Mouse (Mus musculus) kidney, embryonic 16.5 days (tissue): ENCODE results near the gene Nelfb. TPM values are rescaled to one million over a fixed set of nuclear protein-coding genes. Genes with fewer than 3 reads are reported as not detected.

Source experiments
- ATAC-seq: fragments of 200-750 bp; cut with Nextera tagmentation; 2 replicates; pipeline ENCODE4 v1.8.0; 2017; ENCODE audit warnings: moderate TSS enrichment; ENCODE audit not compliant: low FRiP score, low TSS enrichment
- H3K27ac ChIP-seq: fragments of 300-500 bp; sonication (generic); 2 replicates; pipeline ENCODE4 v1.5.1; 2014; ENCODE audit warnings: low read length
- H3K27me3 ChIP-seq: fragments of 300-500 bp; sonication (generic); 2 replicates; pipeline ENCODE4 v1.6.1; 2014; ENCODE audit warnings: low read length, control low read depth, mixed read lengths; ENCODE audit not compliant: insufficient read depth
- H3K36me3 ChIP-seq: fragments of 300-500 bp; sonication (generic); 2 replicates; pipeline ENCODE4 v1.6.1; 2014; ENCODE audit warnings: low read length, control low read depth, mixed read lengths; ENCODE audit not compliant: insufficient read depth
- H3K4me1 ChIP-seq: fragments of 300-500 bp; sonication (generic); 2 replicates; pipeline ENCODE4 v1.6.1; 2014; ENCODE audit warnings: low read length, control low read depth, mixed read lengths; ENCODE audit not compliant: insufficient read depth
- H3K4me2 ChIP-seq: fragments of 300-500 bp; sonication (generic); replicated peaks from 2 replicates; pipeline ENCODE4 v1.6.1; 2014; ENCODE audit warnings: low read depth, low read length
- H3K4me3 ChIP-seq: fragments of 300-500 bp; sonication (generic); 2 replicates; pipeline ENCODE4 v1.5.1; 2014; ENCODE audit warnings: mild to moderate bottlenecking, low read length
- H3K9ac ChIP-seq: fragments of 300-500 bp; sonication (generic); replicated peaks from 2 replicates; pipeline ENCODE4 v1.6.1; 2014; ENCODE audit warnings: low read length
- H3K9me3 ChIP-seq: fragments of 300-500 bp; sonication (generic); 2 replicates; pipeline ENCODE4 v1.6.1; 2016; ENCODE audit warnings: low read length, control low read depth
- WGBS: fragments of 180-500 bp; shearing (Covaris S2); extraction: QIAGEN DNeasy Blood & Tissue Kit; methylation state at CpG from one replicate; pipeline ENCODE4 v1.1.7; 2014; 5-methylcytosine and 5-hydroxymethylcytosine counted together
- polyA plus RNA-seq: library from polyadenylated mRNA; unstranded; fragments of >200 nt; fragmentation: Nextera tagmentation; extraction: Ambion mirVana; gene quantifications from 2 replicates; pipeline ENCODE4 v1.2.1, GENCODE M21; 2015

Gene Nelfb
- polyA plus RNA-seq, 1 experiment from 2014 or later, result 138 TPM

GRCm38 (mm10) chr2:25224766-25225752, 13.8 kb upstream of the Nelfb start:
- Histone ChIP-seq H3K4me2 (peak overlapping the region; percentile 53), H3K36me3 (peaks cover 14% of the 10 kb centered on the region), H3K27me3 (no peaks in the 10 kb centered on the region), H3K9ac (peak overlapping the region; percentile 79), H3K9me3 (no peaks in the 10 kb centered on the region), H3K4me3 (peak overlapping the region; percentile 85), H3K4me1 (peaks cover 28% of the 10 kb centered on the region), H3K27ac (peak overlapping the region; percentile 99)
- 2% methylated on average over 41 of the region's 41 CpGs for WGBS
- ATAC-seq, result peak; percentile 97

- Histone ChIP-seq H3K4me2 (peak within 1 kb of the TSS; percentile 78), H3K9ac (peak within 1 kb of the TSS; percentile 90), H3K4me1 (peaks cover 28% of the 10 kb centered on the region), H3K36me3 (peaks cover 14% of the 10 kb centered on the region), H3K27me3 (no peaks in the 10 kb centered on the region), H3K4me3 (peak within 1 kb of the TSS; percentile 85), H3K27ac (peak within 1 kb of the TSS; percentile 99), H3K9me3 (no peaks in the 10 kb centered on the region)
- ATAC-seq, result no peak
- under 1% methylated on average over 17 of the region's 17 CpGs for WGBS
Measured at GRCm38 (mm10) chr2:25224492-25224765, 13.1 kb upstream of the Nelfb start, which contains the start of gene Tubb4b. Gene Tubb4b, minus strand, starts transcription at chr2:25224702.

- WGBS, result under 1% methylated on average over 53 of the region's 53 CpGs
- no peaks in the 10 kb centered on the region for H3K27me3 ChIP-seq
- peak; percentile 37 for ATAC-seq
- peak overlapping the region; percentile 85 for H3K4me3 ChIP-seq
- H3K27ac ChIP-seq, result peak overlapping the region; percentile 97
- H3K4me2 ChIP-seq, result peak overlapping the region; percentile 78
- peak overlapping the region; percentile 90 for H3K9ac ChIP-seq
- peaks cover 14% of the 10 kb centered on the region for H3K36me3 ChIP-seq
- H3K9me3 ChIP-seq, result no peaks in the 10 kb centered on the region
- peaks cover 26% of the 10 kb centered on the region for H3K4me1 ChIP-seq
Measured at GRCm38 (mm10) chr2:25223681-25224491, 12.6 kb upstream of the Nelfb start.

DNA sequence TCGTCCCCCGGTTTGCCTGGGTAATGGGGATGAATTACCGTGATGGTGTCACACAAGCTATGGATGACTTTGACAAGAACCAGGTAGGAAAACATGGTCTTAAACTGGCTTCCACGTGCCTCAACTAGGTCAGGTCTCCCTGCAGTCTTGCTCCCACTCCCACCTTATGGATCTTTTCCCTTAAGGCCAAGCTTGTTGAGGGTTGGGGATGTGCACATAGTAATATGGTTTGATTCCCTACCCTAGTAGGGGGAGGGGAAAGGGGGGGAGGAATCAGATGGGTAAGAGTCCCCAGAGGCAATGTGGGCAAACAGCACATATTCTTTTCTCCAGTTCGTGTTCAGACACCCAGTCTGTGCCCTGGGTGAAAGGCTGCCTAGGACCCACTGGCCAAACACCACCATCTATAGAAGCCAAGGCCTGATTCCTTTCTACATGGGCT, 10.1 kb upstream of the Nelfb start:
- no peak overlapping the region for H3K4me2 ChIP-seq
- no peaks in the 10 kb centered on the region for H3K9me3 ChIP-seq
- no peak for ATAC-seq
- no peak overlapping the region for H3K27ac ChIP-seq
- no peak overlapping the region for H3K9ac ChIP-seq
- H3K4me1 ChIP-seq, result peaks cover 16% of the 10 kb centered on the region
- H3K4me3 ChIP-seq, result no peak overlapping the region
- WGBS, result 72% methylated on average over 5 of the region's 5 CpGs
- H3K27me3 ChIP-seq, result no peaks in the 10 kb centered on the region
- H3K36me3 ChIP-seq, result peaks cover 14% of the 10 kb centered on the region

GRCm38 (mm10) chr2:25218445-25218844, 7.2 kb upstream of the Nelfb start, which contains the start of gene Fam166a:
Gene Fam166a, plus strand, starts transcription at chr2:25218745.
- Histone ChIP-seq H3K36me3 (peaks cover 14% of the 10 kb centered on the region), H3K4me2 (no peak within 1 kb of the TSS), H3K9me3 (no peaks in the 10 kb centered on the region), H3K9ac (no peak within 1 kb of the TSS), H3K27ac (no peak within 1 kb of the TSS), H3K4me3 (no peak within 1 kb of the TSS), H3K4me1 (peaks cover 6% of the 10 kb centered on the region), H3K27me3 (no peaks in the 10 kb centered on the region)
- ATAC-seq, result no peak

- no peak overlapping the region for H3K4me2 ChIP-seq
- ATAC-seq, result no peak
- no peaks in the 10 kb centered on the region for H3K27me3 ChIP-seq
- no peaks in the 10 kb centered on the region for H3K9me3 ChIP-seq
- H3K36me3 ChIP-seq, result peaks cover 11% of the 10 kb centered on the region
- H3K4me3 ChIP-seq, result no peak overlapping the region
- no peak overlapping the region for H3K27ac ChIP-seq
- H3K4me1 ChIP-seq, result 0 out of 2 replicates have a peak, but pooled peaks cover 2% of the 10 kb centered on the region
- WGBS, result 58% methylated on average over 2 of the region's 2 CpGs
- H3K9ac ChIP-seq, result no peak overlapping the region
Measured at GRCm38 (mm10) chr2:25217666-25218065, 6.4 kb upstream of the Nelfb start.

DNA sequence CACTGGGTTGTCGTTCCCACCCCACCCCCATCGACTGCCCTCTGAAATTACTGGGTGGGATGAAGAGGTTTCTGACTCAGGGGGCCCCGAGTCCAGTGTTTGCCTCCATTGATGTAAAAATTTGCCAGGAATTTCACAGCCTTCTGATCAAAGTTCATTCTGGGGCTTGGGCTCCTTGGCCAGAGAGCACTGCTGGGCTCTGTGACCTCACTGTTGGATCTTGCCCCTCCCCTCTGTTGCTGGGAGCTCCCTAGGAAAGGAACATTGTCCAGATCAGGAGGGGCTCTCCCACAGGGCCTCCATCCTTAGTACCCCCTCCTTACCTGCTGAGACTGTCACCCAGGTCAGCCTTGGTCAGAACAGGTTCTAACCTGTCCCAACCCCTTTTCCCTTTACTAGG, 3.2 kb upstream of the Nelfb start, which contains the start of gene Stpg3:
TSS of gene Stpg3 (minus strand) at position 194 of the 400 bp plus-strand sequence.
- ATAC-seq, result peak; percentile 55; the same call in 1 of the 2 replicates
- Histone ChIP-seq H3K9ac (no peak within 1 kb of the TSS; the same call in 1 of the 2 replicates), H3K27me3 (no peaks in the 10 kb centered on the region), H3K9me3 (no peaks in the 10 kb centered on the region), H3K27ac (peak within 1 kb of the TSS; percentile 13; the same call in 1 of the 2 replicates), H3K4me3 (no peak within 1 kb of the TSS), H3K4me2 (no peak within 1 kb of the TSS), H3K4me1 (peaks cover 16% of the 10 kb centered on the region), H3K36me3 (no peaks in the 10 kb centered on the region)
- 50% methylated on average over 3 of the region's 3 CpGs for WGBS

GRCm38 (mm10) chr2:25213266-25213865, 2.1 kb upstream of the Nelfb start:
- Histone ChIP-seq H3K4me2 (no peak overlapping the region), H3K36me3 (peaks cover 6% of the 10 kb centered on the region; the same call in 1 of the 2 replicates), H3K4me3 (no peak overlapping the region), H3K27me3 (no peaks in the 10 kb centered on the region), H3K9ac (no peak overlapping the region), H3K9me3 (no peaks in the 10 kb centered on the region), H3K27ac (no peak overlapping the region), H3K4me1 (peaks cover 23% of the 10 kb centered on the region)
- WGBS, result 72% methylated on average over 23 of the region's 23 CpGs
- ATAC-seq, result no peak

DNA sequence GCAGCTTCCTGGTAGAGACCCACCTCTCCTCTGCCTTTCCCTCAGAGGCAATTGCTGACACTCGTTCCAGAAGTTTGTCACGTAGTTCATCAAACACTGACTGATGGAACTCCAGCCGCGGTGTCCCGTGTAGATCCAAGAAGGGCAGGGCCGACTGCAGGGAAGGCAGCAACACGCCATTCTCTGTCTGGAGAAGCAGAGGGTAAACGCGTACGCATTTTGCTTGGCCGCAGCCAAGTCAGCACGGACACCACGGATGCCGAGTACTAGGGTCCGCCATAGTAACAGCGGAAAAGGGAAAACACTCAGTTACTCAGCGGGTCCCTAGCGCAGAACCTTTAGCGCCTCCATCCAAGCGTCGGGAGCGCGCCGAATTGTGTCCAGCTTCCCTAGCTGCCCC, 603 bp downstream of the Nelfb start:
- ATAC-seq, result peak; percentile 32
- peak overlapping the region; percentile 92 for H3K4me2 ChIP-seq
- peak overlapping the region; percentile 90 for H3K27ac ChIP-seq
- peaks cover 20% of the 10 kb centered on the region; the same call in 1 of the 2 replicates for H3K36me3 ChIP-seq
- H3K9ac ChIP-seq, result peak overlapping the region; percentile 96
- peaks cover 23% of the 10 kb centered on the region for H3K4me1 ChIP-seq
- H3K4me3 ChIP-seq, result peak overlapping the region; percentile 90
- H3K9me3 ChIP-seq, result no peaks in the 10 kb centered on the region
- 0% methylated on average over 24 of the region's 24 CpGs for WGBS
- no peaks in the 10 kb centered on the region for H3K27me3 ChIP-seq
